Mouse (Mus musculus): ENCODE results near the gene Tfeb. TPM values are rescaled to one million over a fixed set of nuclear protein-coding genes. Genes with fewer than 3 reads are reported as not detected.

The Tfeb gene
- total and polyA plus RNA-seq, 3 experiments: 16.4 to 22.8 TPM; not detected in 1

DNA sequence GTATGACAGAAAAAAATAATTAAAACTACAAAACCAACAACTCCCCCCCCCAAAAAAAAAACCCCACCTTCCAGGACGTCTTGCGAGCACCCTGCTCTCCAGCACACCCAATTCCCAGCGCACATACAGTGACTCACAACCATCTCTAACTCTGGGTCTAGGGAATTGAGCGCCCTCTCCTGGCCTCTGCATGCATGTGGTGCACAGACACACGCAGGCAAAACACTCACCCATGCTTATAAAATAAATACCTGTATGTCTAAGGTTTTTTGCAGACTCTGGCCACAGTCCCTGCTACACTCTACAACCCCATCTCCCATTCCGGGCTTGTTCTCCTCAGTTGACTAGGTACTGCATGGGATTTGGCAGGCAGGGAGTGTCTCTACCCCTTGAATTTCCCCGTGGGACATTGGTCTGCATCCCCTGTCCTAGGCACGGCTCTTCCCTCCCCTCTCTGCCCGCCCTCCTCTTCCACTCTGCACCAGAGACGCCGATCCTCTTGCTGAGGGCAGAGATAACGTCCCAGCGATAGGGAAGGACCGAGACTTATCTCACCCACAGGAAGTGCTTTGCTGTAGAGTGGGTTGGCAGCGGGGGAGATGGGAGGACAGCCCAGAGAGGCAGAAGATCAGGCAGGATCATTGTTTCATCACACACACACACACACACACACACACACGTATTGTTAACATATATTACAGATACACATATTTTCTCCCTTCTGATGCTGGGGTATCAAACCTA, 6.3 kb downstream of the Tfeb start (continued):
- no peak for TF ChIP-seq USF2 (IDR thresholded peaks at IDR 0.05; ENCODE audit: borderline replicate concordance in 1 of 2, insufficient read depth in 1 of 2, low read depth in 1 of 2, low read length in 2 of 2)
- no peak for TF ChIP-seq BHLHE40 (IDR thresholded peaks at IDR 0.05; ENCODE audit: borderline replicate concordance, low read depth, low read length)
- TF ChIP-seq SMC3 (IDR thresholded peaks at IDR 0.05; ENCODE audit: low read depth, low read length): peak; percentile 55
- peak; percentile 91; the same call in 1 of the 2 replicates for TF ChIP-seq MAZ (IDR thresholded peaks at IDR 0.05; ENCODE audit: low read depth, low read length)
- no peak for TF ChIP-seq POLR2AphosphoS2 (IDR thresholded peaks at IDR 0.05; ENCODE audit: low read length)
- no peak; the same call in 1 of the 2 replicates for TF ChIP-seq ZNF384 (IDR thresholded peaks at IDR 0.05; ENCODE audit: low read depth, low read length)
- no peak for TF ChIP-seq MAFK (IDR thresholded peaks at IDR 0.05; ENCODE audit: borderline replicate concordance, low read depth, low read length)
- TF ChIP-seq UBTF (IDR thresholded peaks at IDR 0.05; ENCODE audit: borderline replicate concordance, insufficient read depth, low read depth, low read length): no peak
- no peak for TF ChIP-seq ZKSCAN1 (IDR thresholded peaks at IDR 0.05; ENCODE audit: low read depth, low read length)
- no peak for TF ChIP-seq USF1 (IDR thresholded peaks at IDR 0.05; ENCODE audit: low read depth, low read length)
- TF ChIP-seq POLR2A (IDR thresholded peaks at IDR 0.05; ENCODE audit: control insufficient read depth in 1 of 2, insufficient read depth in 1 of 2, low read depth in 1 of 2, low read length in 2 of 2, poor library complexity in 1 of 2): peak in 1 of 2 experiments; percentile 46; a peak in 1 of 4 replicates
- no peak for TF ChIP-seq ZMIZ1 (IDR thresholded peaks at IDR 0.05; ENCODE audit: low read depth, low read length)
- no peak for TF ChIP-seq KAT2A (conservative IDR thresholded peaks at IDR 0.05; ENCODE audit: low read depth, low read length)
- TF ChIP-seq ELF1 (IDR thresholded peaks at IDR 0.05; ENCODE audit: low read depth, low read length): peak; percentile 72
- no peak for TF ChIP-seq ZC3H11A (IDR thresholded peaks at IDR 0.05; ENCODE audit: low read depth, low read length)
- TF ChIP-seq RAD21 (IDR thresholded peaks at IDR 0.05; ENCODE audit: low read depth, low read length): peak; percentile 43
- peak; percentile 94 for TF ChIP-seq GATA1 (IDR thresholded peaks at IDR 0.05; ENCODE audit: low read depth, low read length)

DNA sequence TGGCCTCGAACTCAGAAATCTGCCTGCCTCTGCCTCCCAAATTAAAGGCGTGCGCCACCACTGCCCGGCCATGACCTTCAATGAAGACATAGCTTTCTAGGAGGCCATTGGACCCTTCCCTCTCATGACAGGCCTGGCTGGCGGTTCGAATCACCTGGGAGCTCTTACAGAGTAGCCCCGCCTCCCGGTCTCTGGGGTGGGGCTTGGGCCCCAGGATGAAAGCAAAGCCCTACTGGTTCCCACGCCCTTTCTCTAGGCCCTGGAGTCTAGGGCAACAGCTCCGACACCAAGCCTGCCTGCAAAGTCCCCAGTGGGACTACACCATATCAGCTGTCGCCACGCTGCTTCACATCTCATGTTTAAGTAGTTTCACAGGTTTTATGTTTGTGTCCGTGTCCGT, 7.3 kb downstream of the Tfeb start:
- no peak overlapping the region; the same call in 1 of the 2 replicates for H3K9ac ChIP-seq (ENCODE audit: control insufficient read depth, low read depth, low read length, poor library complexity, severe bottlenecking)

More for the DNA sequence above, 7.3 kb downstream of the Tfeb start:
- Histone ChIP-seq H3K4me3 (ENCODE audit: control insufficient read depth in 1 of 2, insufficient read depth in 1 of 2, low read depth in 2 of 2, low read length in 2 of 2) (no peak overlapping the region), H3K79me2 (ENCODE audit: control insufficient read depth, insufficient read depth, low read length, poor library complexity) (no peaks in the 10 kb centered on the region), H3K27me3 (ENCODE audit: control insufficient read depth in 1 of 2, insufficient read depth in 2 of 2, low read length in 2 of 2) (no peaks in the 10 kb centered on the region), H3K27ac (ENCODE audit: control insufficient read depth, low read depth, low read length) (peak overlapping the region; percentile 77), H3K9me3 (replicated peaks; ENCODE audit: insufficient read depth, low read length) (no peaks in the 10 kb centered on the region), H3K4me1 (ENCODE audit: control insufficient read depth in 1 of 2, insufficient read depth in 2 of 2, low read length in 2 of 2) (peaks cover 5 to 25% of the 10 kb centered on the region in 2 experiments), H3K36me3 (ENCODE audit: control insufficient read depth in 1 of 2, insufficient read depth in 2 of 2, low read length in 2 of 2) (peaks cover 0 to 22% of the 10 kb centered on the region in 2 experiments; a peak in 2 of 4 replicates)
- TF ChIP-seq POLR2AphosphoS2 (IDR thresholded peaks at IDR 0.05; ENCODE audit: low read length) (no peak), USF1 (IDR thresholded peaks at IDR 0.05; ENCODE audit: low read depth, low read length) (no peak), HCFC1 (IDR thresholded peaks at IDR 0.05; ENCODE audit: low read depth, low read length) (no peak), MAFK (IDR thresholded peaks at IDR 0.05; ENCODE audit: borderline replicate concordance, low read depth, low read length) (no peak), CHD2 (IDR thresholded peaks at IDR 0.05; ENCODE audit: low read length) (no peak)
- no peak for DNase-seq (ENCODE audit: low read depth, low spot score)
